Mouse (Mus musculus): ENCODE data around the gene Atxn2.

DNA sequence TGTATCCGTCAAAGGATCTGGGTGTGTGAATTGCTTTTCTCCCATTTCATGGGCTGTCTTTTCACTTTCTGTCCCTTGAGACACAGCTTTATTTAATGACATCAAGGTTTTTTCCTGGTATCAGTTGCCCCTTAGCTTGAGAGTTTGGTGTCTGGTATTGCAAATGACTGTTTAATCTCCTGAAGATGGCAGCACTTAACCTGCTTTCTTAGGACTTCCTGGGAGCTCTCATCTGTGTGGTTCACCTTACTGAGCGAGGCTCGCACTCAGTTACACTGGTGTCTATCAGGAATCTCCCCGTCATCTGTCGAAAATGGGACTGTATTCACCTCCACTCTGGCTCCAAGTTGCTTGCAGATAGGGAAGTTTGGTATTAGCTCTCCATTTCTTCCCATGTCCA, 79.9 kb downstream of the Atxn2 start:
- TF ChIP-seq CTCF (IDR thresholded peaks at IDR 0.05; ENCODE audit: low read depth) (no peak), EP300 (IDR thresholded peaks at IDR 0.05; ENCODE audit: low read depth) (no peak)
